Mouse (Mus musculus) heart, postnatal 0 days (tissue): ENCODE results near the gene Adamts20.

Experiments
- CTCF ChIP-seq: IDR thresholded peaks from 2 replicates; pipeline ENCODE4 v1.5.1; 2016; ENCODE audit warnings: antibody characterized with exemption, control low read depth, low read depth
- EP300 ChIP-seq: IDR thresholded peaks from 2 replicates; pipeline ENCODE4 v1.6.1; 2016; ENCODE audit warnings: antibody characterized with exemption, low read depth

GRCm38 (mm10) chr15:94418427-94418826 is 46.8 kb downstream of the Adamts20 start:
- TF ChIP-seq CTCF: no peak
- TF ChIP-seq EP300: no peak
